In the genomic region with DNA sequence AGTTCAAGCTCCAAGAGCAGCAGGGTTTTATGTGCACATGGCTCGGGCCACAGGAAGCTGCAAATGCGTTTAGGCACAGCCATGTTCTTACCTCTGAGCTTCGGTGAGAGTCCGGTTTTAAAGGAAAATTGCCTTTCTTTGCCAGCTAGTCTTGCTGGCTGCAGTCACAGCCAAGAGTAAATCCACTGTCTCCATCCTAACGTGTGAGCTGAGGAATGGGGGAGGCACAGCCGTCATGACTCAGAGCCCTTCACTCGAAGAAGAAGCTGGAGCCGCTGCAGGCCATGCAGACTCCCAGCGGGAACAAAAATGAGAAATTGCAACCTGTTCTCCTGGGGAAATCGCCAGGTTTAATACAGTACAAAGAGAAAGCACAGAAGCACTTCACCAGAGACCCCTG, we compare ENCODE assay signal across 16 mouse cellular contexts.
A peak's percentile ranks its signal among the peaks of the same experiment; 100 is the strongest.
DNase-seq lines count a peak whose midpoint lies in the region; ATAC-seq lines count a peak whose summit lies in the region.
"Had no signal": no experiment of that assay in that cellular context is flagged by ENCODE, and none has a peak within 500 bp of the region (broad histone marks: within the 10 kb centered on the region; RNA-seq: fewer than 3 reads in every experiment).

No protein-coding gene starts in this region.

- peak overlapping the region; percentile 33; the same call in 1 of the 2 replicates for H3K27ac ChIP-seq in neural tube, embryonic 13.5 days (replicated peaks)
- H3K27ac ChIP-seq in limb, embryonic 10.5 days = peak overlapping the region; percentile 87
- no peak overlapping the region for H3K27ac ChIP-seq in intestine, embryonic 15.5 days
- H3K27ac ChIP-seq: embryonic facial prominence, embryonic 15.5 days; liver, embryonic 12.5 days had no signal

- no peaks in the 10 kb centered on the region for H3K36me3 ChIP-seq in neural tube, embryonic 13.5 days
- H3K36me3 ChIP-seq in limb, embryonic 10.5 days = no peaks in the 10 kb centered on the region
- H3K36me3 ChIP-seq in intestine, embryonic 15.5 days = no peaks in the 10 kb centered on the region
- H3K36me3 ChIP-seq: embryonic facial prominence, embryonic 15.5 days; liver, embryonic 12.5 days had no signal

- H3K9me3 ChIP-seq in neural tube, embryonic 13.5 days = no peaks in the 10 kb centered on the region
- no peaks in the 10 kb centered on the region for H3K9me3 ChIP-seq in limb, embryonic 10.5 days (replicated peaks)
- H3K9me3 ChIP-seq in intestine, embryonic 15.5 days = no peaks in the 10 kb centered on the region
- H3K9me3 ChIP-seq: embryonic facial prominence, embryonic 15.5 days; liver, embryonic 12.5 days had no signal

- peaks cover 44% of the 10 kb centered on the region for H3K4me1 ChIP-seq in neural tube, embryonic 13.5 days (replicated peaks)
- H3K4me1 ChIP-seq in limb, embryonic 10.5 days = peaks cover 54% of the 10 kb centered on the region
- 0 out of 2 replicates have a peak, but pooled peaks cover 3% of the 10 kb centered on the region for H3K4me1 ChIP-seq in intestine, embryonic 15.5 days (replicated peaks)
- H3K4me1 ChIP-seq: liver, embryonic 12.5 days had no signal

- peak overlapping the region; percentile 45; the same call in 1 of the 2 replicates for H3K9ac ChIP-seq in neural tube, embryonic 13.5 days
- H3K9ac ChIP-seq in intestine, embryonic 15.5 days = no peak overlapping the region
- H3K9ac ChIP-seq: embryonic facial prominence, embryonic 15.5 days; liver, embryonic 12.5 days had no signal

- no peaks in the 10 kb centered on the region; the same call in 1 of the 2 replicates for H3K27me3 ChIP-seq in neural tube, embryonic 13.5 days
- 0 out of 2 replicates have a peak, but pooled peaks cover 7% of the 10 kb centered on the region for H3K27me3 ChIP-seq in limb, embryonic 10.5 days (ENCODE audit: low read depth, poor library complexity, severe bottlenecking)
- no peaks in the 10 kb centered on the region for H3K27me3 ChIP-seq in intestine, embryonic 15.5 days (replicated peaks)
- H3K27me3 ChIP-seq: embryonic facial prominence, embryonic 15.5 days; liver, embryonic 12.5 days had no signal

- 64% methylated on average over 10 of the region's 10 CpGs for WGBS in neural tube, embryonic 13.5 days
- 53% methylated on average over 10 of the region's 10 CpGs for WGBS in limb, embryonic 10.5 days
- 56% methylated on average over 10 of the region's 10 CpGs for WGBS in intestine, embryonic 15.5 days

- H3K4me3 ChIP-seq in neural tube, embryonic 13.5 days = no peak overlapping the region
- H3K4me3 ChIP-seq in limb, embryonic 10.5 days = no peak overlapping the region
- no peak overlapping the region for H3K4me3 ChIP-seq in intestine, embryonic 15.5 days (replicated peaks)
- H3K4me3 ChIP-seq: embryonic facial prominence, embryonic 15.5 days; liver, embryonic 12.5 days had no signal

- H3K4me2 ChIP-seq in neural tube, embryonic 13.5 days = no peak overlapping the region
- no peak overlapping the region for H3K4me2 ChIP-seq in intestine, embryonic 15.5 days (replicated peaks)
- H3K4me2 ChIP-seq: embryonic facial prominence, embryonic 15.5 days; liver, embryonic 12.5 days had no signal

- peak; percentile 100 for ATAC-seq in frontal cortex, adult (ENCODE audit: low TSS enrichment)
- ATAC-seq in neural tube, embryonic 13.5 days (ENCODE audit: low read depth) = no peak
- no peak for ATAC-seq in intestine, embryonic 15.5 days
- ATAC-seq: liver, embryonic 12.5 days had no signal

- DNase-seq in frontal cortex, postnatal 10 days (ENCODE audit: low spot score in 2 of 2) = no peak
- no peak for DNase-seq in neural tube, embryonic 10.5 days (ENCODE audit: extremely low spot score, low spot score)
- DNase-seq in limb, embryonic 10.5 days (ENCODE audit: low spot score) = no peak
- DNase-seq in right cerebral cortex, postnatal 36 days (ENCODE audit: low spot score in 2 of 2) = peak; percentile 47 to 54
- no peak for DNase-seq in T-cell, adult 2 months (ENCODE audit: low spot score)
- DNase-seq: adrenal gland, postnatal 25 days; B cell, adult 2 months; gastrocnemius, postnatal 25 days; heart, postnatal 36 days; kidney, postnatal 10 days; thymus, postnatal 25 days had no signal

Comparison
In these comparisons a context has a peak if more than half of its experiments do, and no peak if none do; other contexts are left out.
1. DNase-seq: peak in right cerebral cortex, postnatal 36 days (2 of 2); none in frontal cortex, postnatal 10 days (0 of 2), neural tube, embryonic 10.5 days (single experiment), limb, embryonic 10.5 days (single experiment) and T-cell, adult 2 months (single experiment).